Mouse (Mus musculus): ENCODE data around the gene Olfr1361. TPM values are rescaled to one million over a fixed set of nuclear protein-coding genes. Genes with fewer than 3 reads are reported as not detected.

Gene Olfr1361
- not detected in 2 replicates for polyA plus RNA-seq (2015; fragmentation: Nextera tagmentation; extraction: Ambion mirVana)

- no peaks in the 10 kb centered on the region for H3K36me3 ChIP-seq (ENCODE audit: control insufficient read depth, insufficient read depth, low read length)
- no peak within 1 kb of the TSS for H3K27ac ChIP-seq (ENCODE audit: low read length)
- H3K9me3 ChIP-seq (ENCODE audit: control insufficient read depth, low read length), result no peaks in the 10 kb centered on the region
- no peak within 1 kb of the TSS for H3K9ac ChIP-seq (ENCODE audit: low read depth, low read length)
- 66% methylated on average over 2 of the region's 2 CpGs for WGBS
- H3K4me1 ChIP-seq (ENCODE audit: control insufficient read depth, insufficient read depth, low read length), result no peaks in the 10 kb centered on the region
- H3K4me3 ChIP-seq (ENCODE audit: low read length), result no peak within 1 kb of the TSS
- no peaks in the 10 kb centered on the region for H3K27me3 ChIP-seq (replicated peaks; ENCODE audit: control insufficient read depth, insufficient read depth, low read length)
- H3K4me2 ChIP-seq (ENCODE audit: low read depth, low read length), result no peak within 1 kb of the TSS
- ATAC-seq, result no peak
These were observed at the start of gene Olfr1361 for GRCm38 (mm10) chr13:21663286-21663685. TSS of gene Olfr1361 (minus strand) at chr13:21663386.

GRCm38 (mm10) chr13:21711698-21712097, 48.5 kb upstream of the Olfr1361 start:
- Histone ChIP-seq H3K9ac (ENCODE audit: low read depth, low read length) (no peak overlapping the region), H3K4me2 (ENCODE audit: low read depth, low read length) (peak overlapping the region; percentile 76), H3K4me1 (ENCODE audit: control insufficient read depth, insufficient read depth, low read length) (peaks cover 8% of the 10 kb centered on the region), H3K27ac (ENCODE audit: low read length) (no peak overlapping the region), H3K9me3 (ENCODE audit: control insufficient read depth, low read length) (no peaks in the 10 kb centered on the region), H3K27me3 (replicated peaks; ENCODE audit: control insufficient read depth, insufficient read depth, low read length) (no peaks in the 10 kb centered on the region), H3K4me3 (ENCODE audit: low read length) (peak overlapping the region; percentile 59), H3K36me3 (ENCODE audit: control insufficient read depth, insufficient read depth, low read length) (no peaks in the 10 kb centered on the region)
- no peak for ATAC-seq
- 28% methylated on average over 4 of the region's 4 CpGs for WGBS

DNA sequence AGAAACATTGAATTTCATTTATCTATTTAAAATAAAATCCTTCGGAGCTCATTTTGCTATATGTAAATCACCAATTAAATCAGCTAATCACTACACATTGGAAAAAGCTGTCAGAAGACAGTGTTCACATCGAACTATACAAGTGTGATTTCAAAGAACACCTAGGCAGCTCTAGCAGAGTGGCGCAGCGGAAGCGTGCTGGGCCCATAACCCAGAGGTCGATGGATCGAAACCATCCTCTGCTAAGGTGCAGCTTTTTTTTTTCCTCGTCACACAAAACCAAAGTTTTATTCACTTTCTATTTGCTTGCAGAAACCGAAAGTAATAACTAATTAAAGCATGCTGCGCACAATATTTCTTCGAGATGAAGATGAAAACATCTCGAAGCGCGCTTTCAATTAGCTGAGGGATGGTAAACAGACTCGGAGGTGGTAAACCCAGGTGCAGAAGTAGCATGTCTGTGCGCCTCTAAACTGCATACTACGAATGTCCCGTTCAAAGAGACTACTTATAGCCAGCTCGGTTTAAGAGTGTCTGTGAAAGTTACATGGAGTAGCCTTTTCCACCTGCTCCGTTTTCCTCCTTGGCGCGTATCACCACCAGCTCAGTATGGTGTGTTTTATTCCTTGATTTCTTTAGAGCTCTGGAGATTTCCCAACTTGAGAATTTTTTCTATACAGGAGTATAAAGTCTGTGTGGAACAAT, 47.8 kb upstream of the Olfr1361 start:
- Histone ChIP-seq H3K4me2 (ENCODE audit: low read depth, low read length) (peak overlapping the region; percentile 76), H3K27me3 (replicated peaks; ENCODE audit: control insufficient read depth, insufficient read depth, low read length) (no peaks in the 10 kb centered on the region), H3K9me3 (ENCODE audit: control insufficient read depth, low read length) (no peaks in the 10 kb centered on the region), H3K36me3 (ENCODE audit: control insufficient read depth, insufficient read depth, low read length) (no peaks in the 10 kb centered on the region), H3K4me3 (ENCODE audit: low read length) (peak overlapping the region; percentile 59), H3K27ac (ENCODE audit: low read length) (peak overlapping the region; percentile 15; the same call in 1 of the 2 replicates), H3K4me1 (ENCODE audit: control insufficient read depth, insufficient read depth, low read length) (peaks cover 8% of the 10 kb centered on the region), H3K9ac (ENCODE audit: low read depth, low read length) (peak overlapping the region; percentile 63)
- WGBS, result 2% methylated on average over 22 of the region's 22 CpGs
- peak; percentile 82 for ATAC-seq

- ATAC-seq, result peak; percentile 87
- Histone ChIP-seq H3K36me3 (ENCODE audit: control insufficient read depth, insufficient read depth, low read length) (no peaks in the 10 kb centered on the region), H3K4me2 (ENCODE audit: low read depth, low read length) (peak overlapping the region; percentile 30; the same call in 1 of the 2 replicates), H3K4me1 (ENCODE audit: control insufficient read depth, insufficient read depth, low read length) (peaks cover 4% of the 10 kb centered on the region), H3K4me3 (ENCODE audit: low read length) (peak overlapping the region; percentile 62), H3K27me3 (replicated peaks; ENCODE audit: control insufficient read depth, insufficient read depth, low read length) (no peaks in the 10 kb centered on the region), H3K9me3 (ENCODE audit: control insufficient read depth, low read length) (no peaks in the 10 kb centered on the region), H3K27ac (ENCODE audit: low read length) (peak overlapping the region; percentile 77), H3K9ac (ENCODE audit: low read depth, low read length) (peak overlapping the region; percentile 72)
- under 1% methylated on average over 32 of the region's 32 CpGs for WGBS
These were observed 47.0 kb upstream of the Olfr1361 start for GRCm38 (mm10) chr13:21710031-21710711.

GRCm38 (mm10) chr13:21706669-21707068, 43.5 kb upstream of the Olfr1361 start:
- no peak overlapping the region for H3K9ac ChIP-seq (ENCODE audit: low read depth, low read length)
- H3K9me3 ChIP-seq (ENCODE audit: control insufficient read depth, low read length), result no peaks in the 10 kb centered on the region
- 74% methylated on average over 4 of the region's 4 CpGs for WGBS
- no peaks in the 10 kb centered on the region for H3K36me3 ChIP-seq (ENCODE audit: control insufficient read depth, insufficient read depth, low read length)
- H3K4me2 ChIP-seq (ENCODE audit: low read depth, low read length), result no peak overlapping the region
- H3K27me3 ChIP-seq (replicated peaks; ENCODE audit: control insufficient read depth, insufficient read depth, low read length), result no peaks in the 10 kb centered on the region
- no peak for ATAC-seq
- no peak overlapping the region for H3K27ac ChIP-seq (ENCODE audit: low read length)
- no peaks in the 10 kb centered on the region for H3K4me1 ChIP-seq (ENCODE audit: control insufficient read depth, insufficient read depth, low read length)
- no peak overlapping the region for H3K4me3 ChIP-seq (ENCODE audit: low read length)

DNA sequence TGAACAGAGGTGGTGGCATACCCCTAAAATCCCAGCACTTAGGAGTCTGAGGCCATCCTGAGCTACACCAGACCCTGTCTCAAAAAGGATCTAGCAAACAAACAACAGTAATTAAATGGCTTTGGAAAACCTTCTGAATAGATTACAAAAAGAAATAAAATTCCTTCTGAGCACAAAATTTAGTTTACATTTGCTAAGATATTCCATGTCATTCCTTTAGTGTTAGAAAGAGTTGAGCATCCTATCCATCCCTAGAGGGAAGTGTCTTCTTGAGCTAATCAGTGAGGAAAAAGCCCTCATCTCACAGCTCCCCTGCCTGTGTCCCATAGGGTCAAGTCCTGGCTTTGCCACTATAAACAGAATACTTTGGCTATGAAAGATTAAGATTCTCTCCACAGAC, 34.6 kb upstream of the Olfr1361 start, which contains the start of gene Olfr1359:
TSS of gene Olfr1359 (plus strand) at position 301 of the 400 bp plus-strand sequence.
- no peaks in the 10 kb centered on the region for H3K36me3 ChIP-seq (ENCODE audit: control insufficient read depth, insufficient read depth, low read length)
- H3K9ac ChIP-seq (ENCODE audit: low read depth, low read length), result no peak within 1 kb of the TSS
- no peak within 1 kb of the TSS for H3K27ac ChIP-seq (ENCODE audit: low read length)
- ATAC-seq, result no peak
- H3K4me1 ChIP-seq (ENCODE audit: control insufficient read depth, insufficient read depth, low read length), result no peaks in the 10 kb centered on the region
- no peaks in the 10 kb centered on the region for H3K27me3 ChIP-seq (replicated peaks; ENCODE audit: control insufficient read depth, insufficient read depth, low read length)
- no peaks in the 10 kb centered on the region for H3K9me3 ChIP-seq (ENCODE audit: control insufficient read depth, low read length)
- H3K4me2 ChIP-seq (ENCODE audit: low read depth, low read length), result no peak within 1 kb of the TSS
- no peak within 1 kb of the TSS for H3K4me3 ChIP-seq (ENCODE audit: low read length)

DNA sequence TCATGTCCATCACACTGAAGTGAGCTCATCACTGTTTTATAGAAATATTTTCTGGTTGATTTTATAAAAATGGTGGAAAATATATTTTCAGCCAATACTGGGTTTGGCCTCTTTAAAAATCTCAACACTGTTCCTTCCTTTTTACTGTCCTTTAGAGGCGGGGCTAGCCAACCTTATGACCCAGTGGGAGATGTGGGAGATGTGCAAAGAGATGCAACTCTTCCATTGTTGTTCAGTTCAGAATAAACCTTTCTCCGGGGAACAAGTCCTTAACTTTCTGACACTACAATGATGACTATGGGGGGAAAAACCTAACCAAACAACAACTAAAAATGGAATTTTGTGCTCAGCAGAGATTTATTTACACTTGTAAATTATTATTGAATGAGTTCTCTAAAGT, 14.1 kb upstream of the Olfr1361 start, which contains the start of gene Olfr1360:
TSS of gene Olfr1360 (minus strand) at position 101 of the 400 bp plus-strand sequence.
- WGBS, result 80% methylated on average over 2 of the region's 2 CpGs
- Histone ChIP-seq H3K4me2 (ENCODE audit: low read depth, low read length) (no peak within 1 kb of the TSS), H3K36me3 (ENCODE audit: control insufficient read depth, insufficient read depth, low read length) (no peaks in the 10 kb centered on the region), H3K27ac (ENCODE audit: low read length) (no peak within 1 kb of the TSS), H3K27me3 (replicated peaks; ENCODE audit: control insufficient read depth, insufficient read depth, low read length) (no peaks in the 10 kb centered on the region), H3K4me3 (ENCODE audit: low read length) (no peak within 1 kb of the TSS), H3K4me1 (ENCODE audit: control insufficient read depth, insufficient read depth, low read length) (no peaks in the 10 kb centered on the region), H3K9me3 (ENCODE audit: control insufficient read depth, low read length) (no peaks in the 10 kb centered on the region), H3K9ac (ENCODE audit: low read depth, low read length) (no peak within 1 kb of the TSS)
- no peak for ATAC-seq

GRCm38 (mm10) chr13:21642418-21642817, 20.8 kb downstream of the Olfr1361 start, which contains the start of gene Olfr11:
TSS of gene Olfr11 (minus strand) at chr13:21642518.
- H3K9me3 ChIP-seq (ENCODE audit: control insufficient read depth, low read length), result no peaks in the 10 kb centered on the region
- H3K36me3 ChIP-seq (ENCODE audit: control insufficient read depth, insufficient read depth, low read length), result no peaks in the 10 kb centered on the region
- no peak within 1 kb of the TSS for H3K4me2 ChIP-seq (ENCODE audit: low read depth, low read length)
- no peak within 1 kb of the TSS for H3K4me3 ChIP-seq (ENCODE audit: low read length)
- no peak within 1 kb of the TSS for H3K27ac ChIP-seq (ENCODE audit: low read length)
- WGBS, result 85% methylated on average over 2 of the region's 2 CpGs
- H3K4me1 ChIP-seq (ENCODE audit: control insufficient read depth, insufficient read depth, low read length), result no peaks in the 10 kb centered on the region
- no peak for ATAC-seq
- no peak within 1 kb of the TSS for H3K9ac ChIP-seq (ENCODE audit: low read depth, low read length)
- H3K27me3 ChIP-seq (replicated peaks; ENCODE audit: control insufficient read depth, insufficient read depth, low read length), result no peaks in the 10 kb centered on the region

- H3K27me3 ChIP-seq (replicated peaks; ENCODE audit: control insufficient read depth, insufficient read depth, low read length), result no peaks in the 10 kb centered on the region
- no peaks in the 10 kb centered on the region for H3K9me3 ChIP-seq (ENCODE audit: control insufficient read depth, low read length)
These were observed 49.3 kb downstream of the Olfr1361 start, which contains the start of gene Olfr1362 for GRCm38 (mm10) chr13:21613922-21614321. TSS of gene Olfr1362 (minus strand) at chr13:21614022.

More at GRCm38 (mm10) chr13:21613922-21614321, 49.3 kb downstream of the Olfr1361 start, which contains the start of gene Olfr1362:
- no peaks in the 10 kb centered on the region for H3K4me1 ChIP-seq (ENCODE audit: control insufficient read depth, insufficient read depth, low read length)
- no peak for ATAC-seq
- H3K4me2 ChIP-seq (ENCODE audit: low read depth, low read length), result no peak within 1 kb of the TSS
- H3K27ac ChIP-seq (ENCODE audit: low read length), result no peak within 1 kb of the TSS
- H3K36me3 ChIP-seq (ENCODE audit: control insufficient read depth, insufficient read depth, low read length), result no peaks in the 10 kb centered on the region
- no peak within 1 kb of the TSS for H3K4me3 ChIP-seq (ENCODE audit: low read length)
- H3K9ac ChIP-seq (ENCODE audit: low read depth, low read length), result no peak within 1 kb of the TSS
